Mouse (Mus musculus): ENCODE results near the gene Lama4. TPM values are rescaled to one million over a fixed set of nuclear protein-coding genes. Genes with fewer than 3 reads are reported as not detected.

Gene Lama4
- polyA plus RNA-seq (2015; fragmentation: Nextera tagmentation; extraction: Ambion mirVana) = 127 and 131 TPM in 2 replicates

GRCm38 (mm10) chr10:38965075-38965781, at the start of gene Lama4:
Gene Lama4 (plus strand): TSS chr10:38965515.
- peaks cover 29% of the 10 kb centered on the region for H3K4me1 ChIP-seq (replicated peaks; ENCODE audit: control insufficient read depth, insufficient read depth, low read length)
- H3K4me3 ChIP-seq (ENCODE audit: low read length) = peak within 1 kb of the TSS; percentile 72
- no peaks in the 10 kb centered on the region for H3K9me3 ChIP-seq (ENCODE audit: control insufficient read depth, low read length)
- no peaks in the 10 kb centered on the region for H3K36me3 ChIP-seq (ENCODE audit: control insufficient read depth, insufficient read depth, low read length)
- 1% methylated on average over 23 of the region's 24 CpGs for WGBS
- peak within 1 kb of the TSS; percentile 76 for H3K4me2 ChIP-seq (ENCODE audit: low read depth, low read length)
- peak within 1 kb of the TSS; percentile 90 for H3K9ac ChIP-seq (ENCODE audit: low read length)
- peak within 1 kb of the TSS; percentile 95 for H3K27ac ChIP-seq (ENCODE audit: low read length)
- no peaks in the 10 kb centered on the region for H3K27me3 ChIP-seq (ENCODE audit: control insufficient read depth, insufficient read depth, low read depth, low read length)
- ATAC-seq (ENCODE audit: low read depth) = peak; percentile 87

- peak; percentile 96 for ATAC-seq (ENCODE audit: low read depth)
- H3K9me3 ChIP-seq (ENCODE audit: control insufficient read depth, low read length) = no peaks in the 10 kb centered on the region
- H3K9ac ChIP-seq (ENCODE audit: low read length) = no peak overlapping the region
- peak overlapping the region; percentile 77 for H3K27ac ChIP-seq (ENCODE audit: low read length)
- H3K4me1 ChIP-seq (replicated peaks; ENCODE audit: control insufficient read depth, insufficient read depth, low read length) = 0 out of 2 replicates have a peak, but pooled peaks cover 2% of the 10 kb centered on the region
- no peak overlapping the region for H3K4me3 ChIP-seq (ENCODE audit: low read length)
- 34% methylated on average over 4 of the region's 4 CpGs for WGBS
- H3K36me3 ChIP-seq (ENCODE audit: control insufficient read depth, insufficient read depth, low read length) = no peaks in the 10 kb centered on the region
- H3K27me3 ChIP-seq (ENCODE audit: control insufficient read depth, insufficient read depth, low read depth, low read length) = no peaks in the 10 kb centered on the region
- H3K4me2 ChIP-seq (ENCODE audit: low read depth, low read length) = no peak overlapping the region
Observed at GRCm38 (mm10) chr10:38916027-38916617, 49.2 kb upstream of the Lama4 start.

DNA sequence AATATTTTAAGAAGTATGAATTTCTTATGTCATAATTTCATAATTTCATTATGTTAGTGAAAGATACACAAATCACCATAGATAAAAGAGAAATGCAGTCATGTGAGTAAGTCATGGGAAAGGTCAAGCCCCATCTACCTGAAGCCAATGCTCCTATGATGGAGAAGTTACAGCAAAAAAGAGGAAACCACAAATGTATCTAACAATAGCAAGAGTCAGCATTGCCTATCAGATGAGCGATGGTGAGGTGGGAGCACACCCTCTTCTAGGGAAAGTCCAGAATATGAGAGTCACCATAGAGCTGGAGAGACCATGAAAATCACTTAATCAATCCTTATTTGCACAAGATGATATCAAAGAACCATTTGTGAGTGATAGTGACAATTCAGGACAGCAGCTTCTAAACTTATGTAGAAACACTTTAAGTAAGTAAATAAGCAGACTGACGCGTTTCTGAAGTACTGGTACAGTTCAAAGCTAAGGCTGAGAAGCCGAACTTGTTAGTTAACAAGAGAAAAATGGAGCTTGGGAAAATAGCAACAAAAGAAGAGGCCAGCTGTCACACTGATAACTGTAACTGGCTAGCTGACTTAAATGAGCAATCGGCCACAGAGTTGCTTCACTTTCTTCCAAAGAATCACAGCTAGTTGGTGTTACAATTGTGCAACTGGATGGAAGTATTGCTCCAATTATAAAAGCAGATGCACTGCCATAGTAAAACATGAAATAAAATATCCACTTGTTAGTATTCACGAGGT, 36.2 kb upstream of the Lama4 start:
- ATAC-seq (ENCODE audit: low read depth) = peak; percentile 86
- WGBS = 26% methylated on average over 6 of the region's 6 CpGs
- Histone ChIP-seq H3K27ac (ENCODE audit: low read length) (0 out of 2 replicates have a peak overlapping the region, but pooled peaks have one; percentile 46), H3K4me3 (ENCODE audit: low read length) (no peak overlapping the region), H3K4me2 (ENCODE audit: low read depth, low read length) (no peak overlapping the region), H3K27me3 (ENCODE audit: control insufficient read depth, insufficient read depth, low read depth, low read length) (no peaks in the 10 kb centered on the region), H3K36me3 (ENCODE audit: control insufficient read depth, insufficient read depth, low read length) (no peaks in the 10 kb centered on the region), H3K9me3 (ENCODE audit: control insufficient read depth, low read length) (no peaks in the 10 kb centered on the region), H3K9ac (ENCODE audit: low read length) (no peak overlapping the region), H3K4me1 (replicated peaks; ENCODE audit: control insufficient read depth, insufficient read depth, low read length) (no peaks in the 10 kb centered on the region)

DNA sequence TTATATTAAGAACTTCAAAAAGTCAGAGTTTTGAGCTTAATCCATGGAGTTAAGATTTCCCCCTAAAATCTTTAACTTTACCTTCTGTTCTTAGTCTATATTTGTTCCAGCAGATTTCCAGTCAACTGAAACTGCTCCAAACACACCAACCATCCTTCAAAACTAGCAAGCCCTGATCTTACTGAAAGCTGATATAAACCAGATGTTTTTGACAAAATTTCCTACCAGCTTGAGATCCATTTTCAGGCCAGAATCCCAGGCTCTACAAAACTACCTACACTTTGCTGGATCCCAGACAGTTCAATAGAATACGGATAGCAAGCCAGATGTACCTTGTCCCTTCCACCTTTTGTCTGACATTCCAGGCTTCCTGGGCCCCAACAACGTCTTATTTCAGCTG, 20.6 kb upstream of the Lama4 start:
- 30% methylated on average over 2 of the region's 2 CpGs for WGBS
- no peaks in the 10 kb centered on the region for H3K36me3 ChIP-seq (ENCODE audit: control insufficient read depth, insufficient read depth, low read length)
- H3K27ac ChIP-seq (ENCODE audit: low read length) = no peak overlapping the region
- H3K4me2 ChIP-seq (ENCODE audit: low read depth, low read length) = no peak overlapping the region
- H3K9ac ChIP-seq (ENCODE audit: low read length) = no peak overlapping the region
- no peaks in the 10 kb centered on the region for H3K4me1 ChIP-seq (replicated peaks; ENCODE audit: control insufficient read depth, insufficient read depth, low read length)
- H3K4me3 ChIP-seq (ENCODE audit: low read length) = no peak overlapping the region
- H3K9me3 ChIP-seq (ENCODE audit: control insufficient read depth, low read length) = no peaks in the 10 kb centered on the region
- H3K27me3 ChIP-seq (ENCODE audit: control insufficient read depth, insufficient read depth, low read depth, low read length) = no peaks in the 10 kb centered on the region
- 0 out of 2 replicates have a peak, but pooled peaks have one; percentile 12 for ATAC-seq (ENCODE audit: low read depth)

GRCm38 (mm10) chr10:38961920-38962319, 3.4 kb upstream of the Lama4 start:
- peak; percentile 6; the same call in 1 of the 2 replicates for ATAC-seq (ENCODE audit: low read depth)
- no peaks in the 10 kb centered on the region for H3K27me3 ChIP-seq (ENCODE audit: control insufficient read depth, insufficient read depth, low read depth, low read length)
- H3K9me3 ChIP-seq (ENCODE audit: control insufficient read depth, low read length) = no peaks in the 10 kb centered on the region
- H3K36me3 ChIP-seq (ENCODE audit: control insufficient read depth, insufficient read depth, low read length) = no peaks in the 10 kb centered on the region
- peaks cover 17% of the 10 kb centered on the region for H3K4me1 ChIP-seq (replicated peaks; ENCODE audit: control insufficient read depth, insufficient read depth, low read length)
- no peak overlapping the region for H3K4me2 ChIP-seq (ENCODE audit: low read depth, low read length)
- no peak overlapping the region for H3K9ac ChIP-seq (ENCODE audit: low read length)
- 17% methylated on average over 2 of the region's 2 CpGs for WGBS
- no peak overlapping the region for H3K4me3 ChIP-seq (ENCODE audit: low read length)
- peak overlapping the region; percentile 2; the same call in 1 of the 2 replicates for H3K27ac ChIP-seq (ENCODE audit: low read length)

DNA sequence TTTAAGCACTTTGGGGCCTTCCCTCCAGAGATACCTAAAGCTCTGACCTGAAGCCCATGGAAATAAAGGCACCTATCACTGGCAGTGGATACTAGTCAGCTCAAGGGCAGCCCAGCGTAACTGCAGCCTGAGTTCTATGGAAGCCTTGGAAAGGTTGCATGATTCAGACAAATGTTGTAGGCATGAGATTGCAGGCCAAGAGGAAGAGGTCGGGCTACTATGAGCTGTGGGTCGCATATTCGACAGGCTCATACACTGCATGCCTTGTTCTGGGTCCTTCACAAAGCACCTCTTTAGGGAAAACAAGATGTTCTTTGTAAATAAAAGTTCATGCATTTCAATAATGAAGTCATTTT, 618 bp upstream of the Lama4 start:
- no peak; the same call in 1 of the 2 replicates for ATAC-seq (ENCODE audit: low read depth)
- WGBS = 39% methylated on average over 4 of the region's 4 CpGs
- H3K4me1 ChIP-seq (replicated peaks; ENCODE audit: control insufficient read depth, insufficient read depth, low read length) = peaks cover 24% of the 10 kb centered on the region

DNA sequence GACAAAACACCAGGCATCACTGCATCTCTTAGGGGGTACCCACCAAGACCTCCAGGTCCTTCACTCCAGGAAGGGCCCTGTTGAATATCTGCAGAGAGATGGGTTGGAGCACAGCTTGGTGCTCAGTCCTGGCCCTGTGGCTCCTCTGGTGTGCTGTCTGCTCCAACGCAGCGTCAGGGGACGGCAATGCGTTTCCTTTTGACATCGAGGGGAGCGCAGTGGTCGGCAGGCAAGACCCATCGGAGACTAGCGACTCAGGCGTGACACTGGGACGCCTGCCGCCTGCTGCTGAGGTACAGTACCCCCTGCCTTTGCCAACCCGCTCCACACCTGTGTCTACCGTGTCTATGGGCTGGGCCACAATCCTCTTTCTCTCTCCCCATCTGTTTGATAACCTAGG, 542 bp downstream of the Lama4 start:
- Histone ChIP-seq H3K4me2 (ENCODE audit: low read depth, low read length) (peak overlapping the region; percentile 76), H3K9me3 (ENCODE audit: control insufficient read depth, low read length) (no peaks in the 10 kb centered on the region), H3K4me3 (ENCODE audit: low read length) (peak overlapping the region; percentile 72), H3K4me1 (replicated peaks; ENCODE audit: control insufficient read depth, insufficient read depth, low read length) (peaks cover 29% of the 10 kb centered on the region), H3K36me3 (ENCODE audit: control insufficient read depth, insufficient read depth, low read length) (no peaks in the 10 kb centered on the region), H3K9ac (ENCODE audit: low read length) (peak overlapping the region; percentile 90), H3K27me3 (ENCODE audit: control insufficient read depth, insufficient read depth, low read depth, low read length) (no peaks in the 10 kb centered on the region), H3K27ac (ENCODE audit: low read length) (peak overlapping the region; percentile 95)
- 3% methylated on average over 14 of the region's 14 CpGs for WGBS
- peak; percentile 31; the same call in 1 of the 2 replicates for ATAC-seq (ENCODE audit: low read depth)

More for the DNA sequence above, 618 bp upstream of the Lama4 start:
- Histone ChIP-seq H3K27ac (ENCODE audit: low read length) (peak overlapping the region; percentile 95), H3K27me3 (ENCODE audit: control insufficient read depth, insufficient read depth, low read depth, low read length) (no peaks in the 10 kb centered on the region), H3K4me3 (ENCODE audit: low read length) (peak overlapping the region; percentile 72; the same call in 1 of the 2 replicates), H3K9me3 (ENCODE audit: control insufficient read depth, low read length) (no peaks in the 10 kb centered on the region), H3K9ac (ENCODE audit: low read length) (no peak overlapping the region), H3K36me3 (ENCODE audit: control insufficient read depth, insufficient read depth, low read length) (no peaks in the 10 kb centered on the region), H3K4me2 (ENCODE audit: low read depth, low read length) (peak overlapping the region; percentile 76)

- H3K9me3 ChIP-seq (ENCODE audit: control insufficient read depth, low read length) = no peaks in the 10 kb centered on the region
- H3K4me1 ChIP-seq (replicated peaks; ENCODE audit: control insufficient read depth, insufficient read depth, low read length) = peaks cover 29% of the 10 kb centered on the region
- no peaks in the 10 kb centered on the region for H3K36me3 ChIP-seq (ENCODE audit: control insufficient read depth, insufficient read depth, low read length)
- H3K27ac ChIP-seq (ENCODE audit: low read length) = peak overlapping the region; percentile 95
- WGBS = 42% methylated on average over 2 of the region's 2 CpGs
- peak overlapping the region; percentile 72 for H3K4me3 ChIP-seq (ENCODE audit: low read length)
- peak overlapping the region; percentile 90 for H3K9ac ChIP-seq (ENCODE audit: low read length)
- no peaks in the 10 kb centered on the region for H3K27me3 ChIP-seq (ENCODE audit: control insufficient read depth, insufficient read depth, low read depth, low read length)
- ATAC-seq (ENCODE audit: low read depth) = no peak
- H3K4me2 ChIP-seq (ENCODE audit: low read depth, low read length) = peak overlapping the region; percentile 76
Observed at GRCm38 (mm10) chr10:38966646-38967045, 1.3 kb downstream of the Lama4 start.
